Mouse (Mus musculus): ENCODE measurements at regions not wholly inside any gene's neighbourhood (a gene's known extent, or its start where the extent isn't known, plus 50 kb on each side); places are given as distances from the start of the nearest gene placed in this dataset.

GRCm38 (mm10) chr10:27994376-27995034 is 80.1 kb upstream of the Ptprk start:
- no peak for DNase-seq (ENCODE audit: low spot score in 2 of 2)

- no peak for DNase-seq (ENCODE audit: low spot score in 2 of 2)
These were observed 79.6 kb upstream of the Ptprk start for GRCm38 (mm10) chr10:27995035-27995399.

- DNase-seq (ENCODE audit: low spot score in 2 of 2): no peak
These were observed 63.9 kb upstream of the Ptprk start for GRCm38 (mm10) chr10:28010756-28011155.

- DNase-seq (ENCODE audit: low spot score in 2 of 2): no peak
These were observed 62.5 kb upstream of the Ptprk start for GRCm38 (mm10) chr10:28012135-28012534.

- no peak for DNase-seq (ENCODE audit: low spot score in 2 of 2)
These were observed 61.2 kb upstream of the Ptprk start for GRCm38 (mm10) chr10:28013401-28013800.

- no peak for DNase-seq (ENCODE audit: low spot score in 2 of 2)
These were observed 60.3 kb upstream of the Ptprk start for GRCm38 (mm10) chr10:28014306-28014825.

Data from right cerebral cortex, adult 2 months (tissue).